Mouse (Mus musculus): ENCODE measurements around the gene Nadsyn1. TPM values are rescaled to one million over a fixed set of nuclear protein-coding genes. Genes with fewer than 3 reads are reported as not detected.

Gene Nadsyn1
- polyA plus RNA-seq, 1 experiment from 2014 or later: 5.4 TPM

Small RNAs within 50 kb of the gene (microRNA-seq; reads per million reads assigned to microRNA genes)
- not detected for gene Gm22064

Other genes starting within 250 kb of the Nadsyn1 start
- 57.8 and 66.1 TPM in 2 replicates for gene Cars, start 222.8 kb downstream of the Nadsyn1 start, polyA plus RNA-seq (2015; fragmentation: Nextera tagmentation; extraction: Ambion mirVana)
- gene Tnfrsf26, start 194.1 kb downstream of the Nadsyn1 start, polyA plus RNA-seq (2015; fragmentation: Nextera tagmentation; extraction: Ambion mirVana): 0.28 and 0.36 TPM in 2 replicates
- gene Tnfrsf22, start 173.2 kb downstream of the Nadsyn1 start, polyA plus RNA-seq (2015; fragmentation: Nextera tagmentation; extraction: Ambion mirVana): 4.2 and 4.7 TPM in 2 replicates
- 0.76 and 1.2 TPM in 2 replicates for gene Tnfrsf23, start 137.0 kb downstream of the Nadsyn1 start, polyA plus RNA-seq (2015; fragmentation: Nextera tagmentation; extraction: Ambion mirVana)
- 27.6 and 31.4 TPM in 2 replicates for gene Osbpl5, start 65.9 kb downstream of the Nadsyn1 start, polyA plus RNA-seq (2015; fragmentation: Nextera tagmentation; extraction: Ambion mirVana)
- gene Mrgprg, start 55.9 kb downstream of the Nadsyn1 start, polyA plus RNA-seq (2015; fragmentation: Nextera tagmentation; extraction: Ambion mirVana): not detected in 2 replicates
- gene Mrgpre, start 38.3 kb downstream of the Nadsyn1 start, polyA plus RNA-seq (2015; fragmentation: Nextera tagmentation; extraction: Ambion mirVana): 3.8 and 4.0 TPM in 2 replicates
- gene Dhcr7, start 296 bp upstream of the Nadsyn1 start, polyA plus RNA-seq (2015; fragmentation: Nextera tagmentation; extraction: Ambion mirVana): 51.7 and 54.5 TPM in 2 replicates
- not detected in 2 replicates for gene Gm498, start 44.0 kb upstream of the Nadsyn1 start, polyA plus RNA-seq (2015; fragmentation: Nextera tagmentation; extraction: Ambion mirVana)
- 6.5 and 6.8 TPM in 2 replicates for gene Shank2, start 179.1 kb upstream of the Nadsyn1 start, polyA plus RNA-seq (2015; fragmentation: Nextera tagmentation; extraction: Ambion mirVana)